Mouse (Mus musculus) colon, adult 2 months (tissue): ENCODE measurements around the gene Ddx43. TPM values are rescaled to one million over a fixed set of nuclear protein-coding genes. Genes with fewer than 3 reads are reported as not detected.

Experiments used
- polyA plus RNA-seq: library from polyadenylated mRNA; depleted of rRNA; stranded (reverse); fragments of >200 nt; gene quantifications from 2 replicates; pipeline ENCODE4 v1.2.3, GENCODE M21; 2012; rRNA removed

Gene Ddx43
- polyA plus RNA-seq = 0.30 and 0.41 TPM in 2 replicates

DNA sequence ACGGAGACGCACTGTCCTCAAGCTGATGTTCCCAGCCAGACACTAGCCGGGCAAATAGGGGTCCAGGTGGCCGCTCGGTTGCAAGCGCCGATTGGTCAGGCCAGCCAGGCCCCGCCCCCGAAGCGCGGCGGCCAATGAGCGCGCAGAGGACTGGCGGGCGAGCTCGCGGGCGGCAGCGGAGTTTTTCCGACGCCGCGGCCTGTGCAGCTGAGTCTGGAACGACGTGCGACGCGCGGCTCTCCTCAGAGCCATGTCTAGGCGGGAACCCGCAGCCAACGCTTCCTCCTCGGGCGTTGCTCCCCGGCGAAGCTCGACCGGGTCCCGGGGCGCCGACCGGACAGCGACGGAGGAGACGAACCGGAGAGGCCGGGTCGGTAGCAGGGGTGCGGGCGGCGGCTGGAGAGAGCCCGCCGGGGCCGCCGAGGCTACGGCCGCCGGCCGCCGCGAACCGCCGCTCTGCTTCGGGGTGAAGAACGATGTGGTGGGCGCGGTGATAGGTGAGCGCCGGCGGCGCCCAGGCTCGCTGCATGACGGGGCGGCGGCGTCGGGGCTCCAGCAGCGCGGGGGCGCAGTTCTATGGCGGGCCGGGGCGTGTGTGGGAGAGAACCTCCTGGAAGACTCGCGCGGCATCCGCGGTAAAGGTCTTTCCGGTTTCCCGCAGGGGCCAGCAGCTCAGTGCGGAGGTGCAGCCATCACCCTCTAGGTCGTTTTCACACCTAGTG lies at the start of gene Ddx43:
Ddx43 (plus strand) TSS at position 148 of the 722 bp plus-strand sequence.

DNA sequence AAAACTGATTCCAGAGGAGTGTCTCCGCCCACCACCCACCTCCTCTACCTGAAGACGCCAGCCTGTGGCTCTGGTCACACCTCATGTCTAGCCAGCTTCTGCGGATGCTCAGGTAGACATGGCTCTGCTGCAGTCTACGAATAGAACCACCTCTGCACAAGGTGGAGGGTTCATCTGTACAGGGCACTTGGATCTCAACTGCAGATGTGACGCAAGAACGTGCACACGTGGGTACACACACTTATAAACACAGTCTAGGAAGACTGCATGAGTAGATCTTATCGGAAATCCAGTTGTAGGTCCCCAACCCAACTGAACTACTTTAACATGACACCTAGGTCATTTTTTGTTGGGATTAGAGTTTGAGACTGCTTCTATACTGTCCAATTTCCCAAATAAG lies 40.0 kb upstream of the Ddx43 start, which contains the start of gene Gsta2:
Gsta2 (minus strand) TSS at position 178 of the 400 bp plus-strand sequence.

DNA sequence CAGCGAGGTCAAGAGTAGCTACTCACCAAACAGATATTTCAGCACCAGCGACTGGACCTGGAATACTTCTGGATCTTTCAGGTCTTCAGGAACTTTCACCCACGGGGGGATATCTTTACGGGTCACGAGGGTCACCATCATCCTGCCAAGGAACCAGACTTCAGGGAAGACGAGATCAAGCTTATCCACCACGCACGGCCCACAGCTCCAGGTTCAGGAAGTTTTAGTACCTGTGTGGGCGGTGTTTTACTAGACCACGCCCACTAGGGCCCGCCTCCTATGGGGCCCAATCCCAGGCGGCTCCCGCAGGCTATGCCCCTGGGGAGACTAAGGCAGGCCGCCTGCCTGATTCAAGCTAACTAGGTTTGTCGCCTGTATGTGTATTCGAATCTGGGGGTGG lies 27.6 kb upstream of the Ddx43 start, which contains the start of gene Dppa5a:
Dppa5a (minus strand) TSS at position 219 of the 400 bp plus-strand sequence.

DNA sequence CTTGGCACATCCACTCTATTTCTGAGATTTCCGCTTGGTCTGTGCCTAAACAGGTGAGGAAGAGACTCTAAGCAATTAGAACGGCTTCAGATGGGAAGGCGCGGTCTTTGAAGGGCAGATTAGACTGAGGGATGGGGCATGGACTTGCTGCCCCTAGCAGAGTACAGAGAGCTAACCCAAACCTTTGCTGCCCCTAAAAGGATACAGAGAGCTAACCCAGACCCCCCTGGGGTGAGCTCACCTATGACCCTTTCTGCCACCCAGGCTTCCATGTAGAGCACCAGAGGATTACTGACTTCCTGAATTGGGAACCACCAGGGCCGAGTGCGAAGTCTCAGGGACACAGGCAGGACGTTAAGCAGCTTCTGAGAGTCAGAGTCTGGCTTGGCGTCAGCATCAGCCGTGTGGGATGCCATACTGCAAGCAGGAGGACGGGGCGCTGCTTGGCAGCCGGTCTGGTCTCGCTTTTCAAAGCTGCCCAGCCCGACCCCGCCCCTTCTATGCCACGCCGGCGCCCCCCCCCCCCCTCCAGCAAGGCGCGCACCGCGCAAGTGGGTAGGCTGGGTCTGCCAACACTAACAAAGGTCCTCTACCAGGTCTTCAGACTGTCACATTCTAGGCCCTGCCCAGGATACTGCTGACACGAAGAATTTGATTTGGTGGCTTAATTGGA lies 17.3 kb upstream of the Ddx43 start, which contains the start of gene Ooep:
Ooep (minus strand) TSS at position 613 of the 673 bp plus-strand sequence.

DNA sequence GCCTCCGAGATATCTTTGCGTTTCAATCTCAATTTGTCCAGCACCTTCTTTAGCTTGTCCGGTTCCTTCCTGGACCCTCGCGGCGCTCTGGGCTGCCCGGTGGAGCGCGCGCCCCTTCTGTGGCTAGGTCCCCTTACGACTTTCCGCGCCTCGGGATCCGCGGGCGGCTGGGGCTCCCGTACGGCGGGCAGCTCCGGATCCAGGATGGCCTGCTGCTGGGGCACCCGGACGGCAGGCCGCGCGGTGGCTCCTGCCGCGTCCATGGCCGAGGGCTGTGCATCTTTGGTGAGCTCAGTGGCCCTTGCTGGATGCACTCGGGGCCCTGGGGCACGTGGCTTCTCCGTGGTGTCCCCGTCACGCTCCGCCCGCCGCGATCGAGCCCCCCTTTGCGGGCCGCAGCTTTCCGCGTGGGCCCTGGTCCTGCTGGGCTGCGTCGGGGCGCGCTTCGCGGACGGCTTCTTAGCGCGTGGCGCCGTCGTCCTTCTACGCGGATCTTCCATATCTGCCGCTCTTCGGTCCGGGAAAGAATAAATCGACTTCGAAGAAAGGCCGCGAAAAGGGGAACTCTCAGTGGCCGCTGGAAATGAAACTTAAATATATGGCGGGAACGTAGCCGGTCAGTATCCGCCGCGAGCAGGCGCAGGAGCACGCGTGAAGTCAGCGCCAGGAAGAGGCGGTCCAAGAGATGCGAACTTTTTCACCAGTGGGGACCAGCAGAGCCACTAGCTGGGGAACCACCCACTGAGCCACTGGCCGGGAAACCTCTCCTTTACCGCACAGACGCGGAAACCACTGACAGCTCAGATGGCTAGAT lies 47.2 kb downstream of the Ddx43 start, which contains the start of gene Cgas:
Cgas (minus strand) TSS at position 659 of the 814 bp plus-strand sequence.

DNA sequence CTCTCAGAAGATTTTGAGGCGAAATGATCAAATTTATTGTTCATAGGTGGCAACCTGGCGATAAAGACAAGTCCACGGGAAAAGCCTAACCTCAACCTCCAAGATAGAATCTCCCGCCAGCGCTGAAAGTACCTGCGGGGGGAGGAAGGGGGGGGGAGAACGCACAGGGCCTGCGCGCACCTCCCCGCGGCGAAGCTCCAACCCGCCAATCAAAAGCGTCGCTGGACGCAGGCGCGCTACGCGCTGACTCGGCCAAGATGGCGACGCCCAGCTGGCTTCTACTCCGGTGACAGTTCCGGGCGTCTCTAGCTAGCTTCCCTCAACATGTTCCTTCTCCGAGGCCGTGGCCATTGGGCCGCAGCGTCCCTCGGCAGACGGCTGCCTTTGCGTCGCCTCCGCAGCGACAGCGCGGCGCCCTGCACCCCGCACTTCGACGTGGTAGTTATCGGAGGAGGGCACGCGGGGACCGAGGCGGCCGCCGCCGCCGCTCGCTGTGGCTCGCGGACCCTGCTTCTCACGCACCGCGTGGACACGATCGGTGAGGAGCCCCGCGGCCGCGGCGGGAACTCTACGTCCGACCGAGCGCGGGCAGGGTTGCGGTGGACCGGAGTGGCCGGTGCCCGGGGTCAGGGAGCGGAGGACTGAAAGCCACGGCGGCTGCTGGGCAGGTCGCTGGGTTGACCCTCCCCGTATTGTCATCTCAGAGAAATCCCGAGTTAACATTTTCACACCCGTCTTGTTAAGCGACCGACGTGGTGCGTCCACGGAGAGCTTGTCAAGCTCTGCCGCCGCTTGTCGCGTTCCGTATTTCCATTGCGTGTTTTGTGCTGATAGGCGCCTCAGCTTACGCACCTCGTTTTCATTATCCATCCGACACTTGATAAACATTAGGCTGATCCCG lies 52.6 kb downstream of the Ddx43 start, which contains the start of the genes Mto1 and Gm17324:
Mto1 (plus strand) TSS at position 236 of the 901 bp plus-strand sequence.
Gm17324 (minus strand) TSS at position 814 of the 901 bp plus-strand sequence.

Other genes with a start within 250 kb of the Ddx43 start
- gene Gsta4, start 213.0 kb upstream of the Ddx43 start, polyA plus RNA-seq = 7.5 and 10.2 TPM in 2 replicates
- 3.2 and 3.5 TPM in 2 replicates for gene Gsta1, start 165.1 kb upstream of the Ddx43 start, polyA plus RNA-seq
- 0.16 and 0.87 TPM in 2 replicates for gene Gm3776, start 138.6 kb upstream of the Ddx43 start, polyA plus RNA-seq
- gene Gm10639, start 105.9 kb upstream of the Ddx43 start, polyA plus RNA-seq = not detected in 2 replicates
- gene Omt2a, start 81.0 kb upstream of the Ddx43 start, polyA plus RNA-seq = not detected in 2 replicates
- not detected in 2 replicates for gene Omt2b, start 68.2 kb upstream of the Ddx43 start, polyA plus RNA-seq
- 0.28 TPM in 1 of 2 replicates, not detected in the other for gene Gsta2, start 40.0 kb upstream of the Ddx43 start, polyA plus RNA-seq
- not detected in 2 replicates for gene Dppa5a, start 27.6 kb upstream of the Ddx43 start, polyA plus RNA-seq
- gene Ooep, start 17.1 kb upstream of the Ddx43 start, polyA plus RNA-seq = 0.19 and 0.28 TPM in 2 replicates
- 0.86 and 1.0 TPM in 2 replicates for gene Cgas, start 47.5 kb downstream of the Ddx43 start, polyA plus RNA-seq
- gene Mto1, start 52.4 kb downstream of the Ddx43 start, polyA plus RNA-seq = 10.2 and 11.1 TPM in 2 replicates
- not detected in 2 replicates for gene Gm17324, start 53.0 kb downstream of the Ddx43 start, polyA plus RNA-seq
- gene Eef1a1, start 93.4 kb downstream of the Ddx43 start, polyA plus RNA-seq = 2,114 and 2,981 TPM in 2 replicates
- gene Slc17a5, start 192.3 kb downstream of the Ddx43 start, polyA plus RNA-seq = 13.1 and 17.2 TPM in 2 replicates
- gene Cd109, start 219.8 kb downstream of the Ddx43 start, polyA plus RNA-seq = 2.3 and 5.0 TPM in 2 replicates